Mouse (Mus musculus): Measurements from ENCODE around the gene Bahcc1.

GRCm38 (mm10) chr11:120223586-120224487 is 8.9 kb upstream of the Bahcc1 start:
- TF ChIP-seq POLR2A (IDR thresholded peaks at IDR 0.05; ENCODE audit: borderline replicate concordance, extremely low read depth, insufficient read depth, insufficient read length, poor library complexity, severe bottlenecking) (no peak), CTCF (IDR thresholded peaks at IDR 0.05; ENCODE audit: borderline replicate concordance, extremely low read depth, insufficient read depth, insufficient read length) (no peak)
